Mouse (Mus musculus): ENCODE results near the gene Fcgr3. TPM values are rescaled to one million over a fixed set of nuclear protein-coding genes. Genes with fewer than 3 reads are reported as not detected.
"Not testable (repeated sequence)": the region's sequence is repeated elsewhere in the genome, so short reads cannot be mapped to it uniquely, and the experiment has no call there.

Gene Fcgr3
- 4.5 and 5.3 TPM in 2 replicates for polyA plus RNA-seq (2016; fragmentation: Nextera tagmentation; extraction: Ambion mirVana)

DNA sequence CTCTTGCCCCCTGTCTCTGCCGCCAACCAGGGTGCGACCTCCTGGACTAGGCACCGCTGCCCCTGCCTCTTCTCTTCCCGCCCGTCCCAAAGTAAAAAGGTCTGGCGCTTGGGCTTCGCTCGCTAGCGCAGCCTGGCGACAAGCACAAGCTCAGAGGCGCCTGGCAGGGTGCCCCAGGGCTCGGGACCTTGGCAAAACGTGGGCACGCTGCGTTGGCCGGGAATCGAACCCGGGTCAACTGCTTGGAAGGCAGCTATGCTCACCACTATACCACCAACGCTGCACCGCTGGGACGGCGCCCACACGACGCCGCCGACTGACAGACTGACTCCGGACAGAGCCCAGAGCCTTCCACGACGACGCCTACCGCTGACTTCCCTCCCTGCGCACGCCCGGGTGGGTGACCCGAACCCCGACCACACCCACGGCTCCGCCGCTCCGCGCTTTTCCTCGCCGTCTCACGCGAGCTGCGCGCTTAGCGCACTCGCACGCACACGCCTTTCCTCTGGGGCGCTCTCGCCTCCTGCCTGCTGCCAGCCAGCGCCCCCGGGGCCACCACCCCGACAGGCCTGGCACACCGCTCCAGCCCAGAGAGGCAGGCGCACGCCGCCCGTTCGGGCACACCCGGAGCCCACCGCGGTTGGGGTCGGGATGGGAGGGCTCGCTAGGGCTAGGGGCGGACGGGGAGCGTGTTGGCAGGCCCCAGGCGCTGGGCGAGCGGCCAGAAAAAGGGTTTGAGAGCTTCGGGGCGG is at the start of gene Fcgr3:
Fcgr3 (minus strand) TSS at position 445 of the 752 bp plus-strand sequence.
- H3K4me1 ChIP-seq (replicated peaks); H3K36me3 ChIP-seq; H3K27ac ChIP-seq; H3K9me3 ChIP-seq: not testable (repeated sequence)
- Histone ChIP-seq H3K27me3 (peaks cover 49% of the 10 kb centered on the region), H3K9ac (replicated peaks) (peak within 1 kb of the TSS; percentile 31), H3K4me3 (replicated peaks) (peak within 1 kb of the TSS; percentile 41), H3K4me2 (peak within 1 kb of the TSS; percentile 53)
- 1% methylated on average over 44 of the region's 75 CpGs for WGBS
- ATAC-seq (ENCODE audit: insufficient number of reproducible peaks, insufficient read depth, low FRiP score, low TSS enrichment, low read depth), result peak; percentile 39

DNA sequence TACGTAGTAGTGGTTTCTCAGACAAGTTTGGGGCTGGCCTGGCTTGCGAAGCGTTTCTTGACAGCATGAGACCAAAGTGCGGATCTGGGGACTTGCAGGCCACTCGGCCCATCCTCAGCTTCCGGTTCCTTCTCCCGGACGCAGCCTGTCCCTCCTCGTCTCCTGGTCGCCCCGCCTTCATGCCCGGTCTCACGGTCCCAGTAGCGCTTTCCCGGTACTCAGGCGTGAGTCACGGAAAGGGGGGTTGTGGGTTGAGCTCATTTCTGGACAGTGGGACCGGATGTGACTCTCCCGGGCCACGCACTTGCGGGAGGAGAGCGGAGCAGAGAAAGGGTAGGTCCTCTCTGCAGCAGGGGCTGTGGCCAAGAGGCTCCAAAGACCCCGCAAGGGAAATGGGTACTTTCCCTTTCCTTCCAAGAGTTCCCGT is 49.2 kb upstream of the Fcgr3 start, which contains the start of gene Cfap126:
Cfap126 (plus strand) TSS at position 46 of the 427 bp plus-strand sequence.
- Histone ChIP-seq H3K9me3 (no peaks in the 10 kb centered on the region), H3K4me3 (replicated peaks) (peak within 1 kb of the TSS; percentile 57), H3K27ac (peak within 1 kb of the TSS; percentile 82), H3K4me1 (replicated peaks) (peaks cover 9% of the 10 kb centered on the region), H3K36me3 (no peaks in the 10 kb centered on the region), H3K27me3 (no peaks in the 10 kb centered on the region), H3K9ac (replicated peaks) (peak within 1 kb of the TSS; percentile 67), H3K4me2 (peak within 1 kb of the TSS; percentile 73)
- ATAC-seq (ENCODE audit: insufficient number of reproducible peaks, insufficient read depth, low FRiP score, low TSS enrichment, low read depth), result 0 out of 2 replicates have a peak, but pooled peaks have one; percentile 16
- under 1% methylated on average over 24 of the region's 24 CpGs for WGBS

DNA sequence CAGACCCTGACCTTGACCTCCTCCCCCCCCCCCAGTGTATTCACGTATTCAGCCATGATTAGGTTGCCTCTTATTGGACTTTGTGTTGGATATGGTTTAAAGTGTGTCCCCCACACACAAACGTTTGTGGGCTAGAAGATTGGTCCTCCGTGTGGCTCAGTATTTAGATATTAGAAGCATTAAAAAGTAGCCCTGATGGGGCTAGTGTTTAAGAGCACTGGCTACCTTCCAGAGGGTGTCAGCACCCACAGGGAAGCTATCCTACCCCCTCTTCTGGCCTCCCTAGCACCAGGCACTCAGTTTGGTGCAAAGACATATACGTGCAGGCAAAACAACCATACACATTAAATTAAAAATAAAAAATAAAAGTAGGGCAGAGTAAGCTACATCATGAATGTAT is 48.3 kb upstream of the Fcgr3 start:
- 78% methylated on average over 4 of the region's 4 CpGs for WGBS
- no peak overlapping the region for H3K9ac ChIP-seq (replicated peaks)
- no peaks in the 10 kb centered on the region for H3K27me3 ChIP-seq
- H3K4me2 ChIP-seq, result no peak overlapping the region
- ATAC-seq (ENCODE audit: insufficient number of reproducible peaks, insufficient read depth, low FRiP score, low TSS enrichment, low read depth), result no peak
- no peak overlapping the region for H3K27ac ChIP-seq
- H3K36me3 ChIP-seq, result no peaks in the 10 kb centered on the region
- H3K4me1 ChIP-seq (replicated peaks), result peaks cover 9% of the 10 kb centered on the region
- no peak overlapping the region for H3K4me3 ChIP-seq (replicated peaks)
- H3K9me3 ChIP-seq, result no peaks in the 10 kb centered on the region

DNA sequence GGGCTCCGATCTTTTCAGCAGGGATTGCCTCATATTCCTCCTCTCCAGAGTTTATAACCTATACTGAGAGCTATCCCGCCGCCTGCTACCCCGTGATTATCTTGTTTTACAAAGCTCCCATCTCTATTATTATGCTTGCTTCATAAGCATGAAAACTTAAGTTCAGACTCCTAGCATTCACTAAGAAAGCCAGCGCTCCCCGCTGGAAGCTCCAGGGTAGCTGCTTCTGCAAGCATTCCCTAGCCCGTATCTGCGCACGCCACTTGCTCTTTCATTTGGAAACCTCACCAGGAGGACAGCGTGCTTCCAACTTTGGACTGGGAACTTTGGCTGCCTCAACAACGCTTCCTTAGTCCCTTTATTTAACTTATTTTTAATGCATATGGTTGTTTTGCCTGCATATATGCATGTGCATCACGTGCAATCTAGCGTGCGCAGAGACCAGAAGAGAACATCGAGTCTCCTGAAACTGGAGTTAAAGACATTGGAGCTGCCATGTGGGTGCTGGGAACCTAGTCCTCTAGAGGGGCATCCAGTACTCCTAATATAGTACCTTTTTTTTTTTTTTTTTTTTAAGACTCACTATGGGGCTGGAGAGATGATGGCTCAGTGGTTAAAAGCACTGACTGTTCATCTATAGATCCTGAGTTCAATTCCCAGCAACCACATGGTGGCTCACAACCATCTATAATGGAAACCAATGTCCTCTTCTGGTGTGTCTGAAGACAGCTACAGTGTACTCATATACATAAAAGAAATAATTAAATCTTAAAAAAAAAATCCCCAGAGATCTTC is 47.2 kb upstream of the Fcgr3 start:
- Histone ChIP-seq H3K36me3 (no peaks in the 10 kb centered on the region), H3K4me1 (replicated peaks) (peaks cover 9% of the 10 kb centered on the region), H3K9ac (replicated peaks) (peak overlapping the region; percentile 57), H3K27ac (peak overlapping the region; percentile 84), H3K4me2 (peak overlapping the region; percentile 61), H3K4me3 (replicated peaks) (peak overlapping the region; percentile 54), H3K9me3 (no peaks in the 10 kb centered on the region), H3K27me3 (no peaks in the 10 kb centered on the region)
- no peak for ATAC-seq (ENCODE audit: insufficient number of reproducible peaks, insufficient read depth, low FRiP score, low TSS enrichment, low read depth)
- WGBS, result 4% methylated on average over 15 of the region's 15 CpGs

DNA sequence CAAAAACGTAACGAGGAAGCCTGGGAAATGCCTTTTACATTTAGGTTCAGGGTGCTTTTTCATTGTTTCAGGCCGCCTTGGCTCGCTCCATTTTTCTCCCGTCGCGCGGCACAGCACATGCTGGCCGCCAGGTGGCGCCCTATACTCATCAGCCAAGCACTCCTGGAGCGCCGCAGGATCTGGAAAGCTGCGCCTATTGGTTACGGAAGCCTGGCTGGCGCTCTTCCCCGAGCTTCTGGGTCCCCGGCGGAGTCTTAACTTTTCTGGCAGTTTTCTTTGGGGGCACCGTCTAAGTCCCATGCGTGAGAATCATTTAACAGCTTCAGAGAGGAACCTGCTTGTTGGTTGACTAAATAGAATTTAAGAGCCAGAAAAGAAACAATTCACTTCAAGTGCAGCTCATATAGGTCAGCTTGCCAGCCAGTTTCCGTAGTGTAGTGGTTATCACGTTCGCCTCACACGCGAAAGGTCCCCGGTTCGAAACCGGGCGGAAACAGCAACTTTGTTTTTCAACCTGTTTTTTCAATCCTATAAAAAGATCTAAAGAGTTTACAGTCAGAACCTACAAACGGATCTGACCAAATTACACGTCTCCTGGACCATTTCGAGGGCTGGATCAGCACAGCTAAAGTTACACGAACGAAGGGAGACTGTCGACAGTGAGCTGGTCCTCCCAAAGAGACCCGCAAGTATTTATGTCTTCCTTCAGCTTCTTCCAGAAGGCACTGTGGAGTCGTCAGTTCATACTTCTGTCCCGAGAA is 46.5 kb upstream of the Fcgr3 start:
- H3K9ac ChIP-seq (replicated peaks), result peak overlapping the region; percentile 62
- WGBS, result under 1% methylated on average over 38 of the region's 38 CpGs
- H3K36me3 ChIP-seq, result no peaks in the 10 kb centered on the region
- H3K4me3 ChIP-seq (replicated peaks), result peak overlapping the region; percentile 54
- H3K9me3 ChIP-seq, result no peaks in the 10 kb centered on the region
- H3K4me1 ChIP-seq (replicated peaks), result peaks cover 9% of the 10 kb centered on the region
- H3K27ac ChIP-seq, result peak overlapping the region; percentile 84
- peak overlapping the region; percentile 61 for H3K4me2 ChIP-seq
- H3K27me3 ChIP-seq, result no peaks in the 10 kb centered on the region
- ATAC-seq (ENCODE audit: insufficient number of reproducible peaks, insufficient read depth, low FRiP score, low TSS enrichment, low read depth), result peak; percentile 92

DNA sequence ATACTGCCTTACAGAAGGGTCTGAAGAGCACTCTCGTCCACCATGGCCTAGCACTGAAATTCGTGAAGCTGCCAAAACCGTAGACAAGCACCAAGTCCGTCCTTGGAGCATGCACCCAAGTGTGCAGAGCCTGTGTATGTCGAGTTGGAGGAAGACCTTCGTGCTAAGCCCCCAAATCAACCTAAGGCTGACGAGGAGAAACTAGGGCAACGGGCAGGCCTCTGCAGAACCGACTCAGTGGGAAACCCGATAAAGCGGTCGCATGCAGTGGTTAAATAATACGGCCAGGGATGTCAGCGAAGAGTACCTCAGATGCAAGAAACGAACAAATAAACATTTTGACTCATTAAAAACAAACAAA is 45.9 kb upstream of the Fcgr3 start:
- 0 out of 2 replicates have a peak, but pooled peaks have one; percentile 23 for ATAC-seq (ENCODE audit: insufficient number of reproducible peaks, insufficient read depth, low FRiP score, low TSS enrichment, low read depth)

DNA sequence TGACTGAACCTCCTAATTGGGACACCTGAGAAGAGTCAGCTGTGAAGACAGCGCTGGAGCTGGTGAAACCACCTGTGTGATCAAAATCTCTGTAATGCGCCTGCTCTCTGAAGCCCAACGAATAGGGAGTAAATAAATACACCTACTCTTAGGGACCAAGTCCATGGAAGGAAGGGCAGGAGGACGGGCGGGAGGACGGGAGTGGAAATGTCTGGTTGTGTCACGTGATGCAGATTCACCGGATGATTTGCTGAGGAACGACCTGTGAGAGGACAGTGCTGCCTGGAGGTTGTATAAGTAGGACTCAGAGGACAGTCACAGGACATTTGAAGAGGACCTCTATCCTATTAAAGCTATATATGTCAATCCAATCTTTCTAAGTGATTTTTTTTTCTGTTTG is 44.9 kb upstream of the Fcgr3 start:
- 39% methylated on average over 9 of the region's 9 CpGs for WGBS
- no peak overlapping the region for H3K4me3 ChIP-seq (replicated peaks)
- H3K4me2 ChIP-seq, result no peak overlapping the region
- peaks cover 9% of the 10 kb centered on the region for H3K4me1 ChIP-seq (replicated peaks)
- ATAC-seq (ENCODE audit: insufficient number of reproducible peaks, insufficient read depth, low FRiP score, low TSS enrichment, low read depth), result no peak
- H3K9me3 ChIP-seq, result no peaks in the 10 kb centered on the region
- H3K9ac ChIP-seq (replicated peaks), result no peak overlapping the region
- no peaks in the 10 kb centered on the region for H3K27me3 ChIP-seq
- H3K27ac ChIP-seq, result no peak overlapping the region
- no peaks in the 10 kb centered on the region for H3K36me3 ChIP-seq

More for the DNA sequence above, 45.9 kb upstream of the Fcgr3 start:
- 13% methylated on average over 15 of the region's 15 CpGs for WGBS
- Histone ChIP-seq H3K4me2 (peak overlapping the region; percentile 61), H3K4me3 (replicated peaks) (peak overlapping the region; percentile 54), H3K27ac (peak overlapping the region; percentile 84), H3K4me1 (replicated peaks) (peaks cover 9% of the 10 kb centered on the region), H3K9me3 (no peaks in the 10 kb centered on the region), H3K9ac (replicated peaks) (peak overlapping the region; percentile 62), H3K27me3 (no peaks in the 10 kb centered on the region), H3K36me3 (no peaks in the 10 kb centered on the region)

DNA sequence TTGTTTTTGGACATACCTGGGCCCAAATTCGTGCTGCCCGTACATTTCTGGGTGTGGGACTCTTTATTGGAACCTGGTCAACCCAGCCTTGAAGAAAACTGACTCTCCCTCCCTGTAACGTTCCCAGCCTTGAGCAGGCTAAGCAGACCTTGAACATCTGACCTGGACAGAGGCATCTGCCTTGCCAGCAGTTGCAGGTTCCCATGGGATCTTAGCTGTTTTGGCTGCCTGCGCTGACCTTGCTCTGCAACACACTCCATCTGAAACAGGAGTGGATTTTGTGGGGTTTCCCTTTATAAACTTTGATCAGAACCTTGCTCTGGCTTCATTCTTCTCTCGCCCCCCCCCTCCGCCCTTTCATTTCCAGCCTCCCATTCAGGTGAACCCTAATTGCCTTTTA is 40.5 kb upstream of the Fcgr3 start:
- H3K27me3 ChIP-seq, result no peaks in the 10 kb centered on the region
- no peak overlapping the region for H3K9ac ChIP-seq (replicated peaks)
- H3K9me3 ChIP-seq, result no peaks in the 10 kb centered on the region
- no peak overlapping the region for H3K27ac ChIP-seq
- H3K4me2 ChIP-seq, result no peak overlapping the region
- H3K36me3 ChIP-seq, result no peaks in the 10 kb centered on the region
- no peak for ATAC-seq (ENCODE audit: insufficient number of reproducible peaks, insufficient read depth, low FRiP score, low TSS enrichment, low read depth)
- no peak overlapping the region for H3K4me3 ChIP-seq (replicated peaks)
- H3K4me1 ChIP-seq (replicated peaks), result peaks cover 5% of the 10 kb centered on the region; the same call in 1 of the 2 replicates
- whole genome bisulfite sequencing, result 73% methylated on average over 6 of the region's 6 CpGs

DNA sequence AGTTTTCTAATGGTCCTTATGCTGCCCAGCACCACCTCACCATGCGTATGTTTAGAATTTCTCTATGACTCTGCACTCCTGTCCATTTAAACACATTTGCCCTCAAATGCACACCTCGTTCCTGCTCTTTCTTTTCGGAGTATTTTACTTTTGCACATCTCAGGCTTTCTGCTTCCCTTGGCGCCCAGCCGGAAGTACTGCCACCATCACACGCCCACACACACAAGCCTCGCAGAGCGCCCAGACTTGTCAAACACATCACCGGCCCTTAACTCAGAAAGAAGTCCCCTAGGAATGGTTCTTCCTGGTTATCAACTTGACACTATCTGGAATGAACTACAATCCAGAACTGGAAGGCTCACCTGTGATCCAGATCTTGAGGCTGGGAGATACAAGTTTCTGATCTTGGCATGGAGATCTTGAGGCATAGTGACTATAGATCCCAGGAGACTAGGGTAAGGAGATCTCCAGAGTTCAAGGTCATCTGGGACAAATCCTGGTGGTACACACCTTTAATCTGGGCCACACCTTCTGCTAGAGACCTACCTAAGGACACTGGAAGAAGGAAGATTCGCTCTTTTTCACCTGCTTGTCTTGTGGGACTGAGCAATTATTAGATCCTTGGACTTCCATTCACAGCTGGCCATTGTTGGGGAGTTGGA is 38.6 kb upstream of the Fcgr3 start:
- Histone ChIP-seq H3K27me3 (no peaks in the 10 kb centered on the region), H3K4me1 (replicated peaks) (0 out of 2 replicates have a peak, but pooled peaks cover 4% of the 10 kb centered on the region), H3K9ac (replicated peaks) (no peak overlapping the region; the same call in 1 of the 2 replicates), H3K36me3 (no peaks in the 10 kb centered on the region), H3K4me2 (peak overlapping the region; percentile 61), H3K9me3 (no peaks in the 10 kb centered on the region), H3K27ac (no peak overlapping the region), H3K4me3 (replicated peaks) (peak overlapping the region; percentile 65)
- ATAC-seq (ENCODE audit: insufficient number of reproducible peaks, insufficient read depth, low FRiP score, low TSS enrichment, low read depth), result 0 out of 2 replicates have a peak, but pooled peaks have one; percentile 5
- WGBS, result 9% methylated on average over 10 of the region's 10 CpGs

DNA sequence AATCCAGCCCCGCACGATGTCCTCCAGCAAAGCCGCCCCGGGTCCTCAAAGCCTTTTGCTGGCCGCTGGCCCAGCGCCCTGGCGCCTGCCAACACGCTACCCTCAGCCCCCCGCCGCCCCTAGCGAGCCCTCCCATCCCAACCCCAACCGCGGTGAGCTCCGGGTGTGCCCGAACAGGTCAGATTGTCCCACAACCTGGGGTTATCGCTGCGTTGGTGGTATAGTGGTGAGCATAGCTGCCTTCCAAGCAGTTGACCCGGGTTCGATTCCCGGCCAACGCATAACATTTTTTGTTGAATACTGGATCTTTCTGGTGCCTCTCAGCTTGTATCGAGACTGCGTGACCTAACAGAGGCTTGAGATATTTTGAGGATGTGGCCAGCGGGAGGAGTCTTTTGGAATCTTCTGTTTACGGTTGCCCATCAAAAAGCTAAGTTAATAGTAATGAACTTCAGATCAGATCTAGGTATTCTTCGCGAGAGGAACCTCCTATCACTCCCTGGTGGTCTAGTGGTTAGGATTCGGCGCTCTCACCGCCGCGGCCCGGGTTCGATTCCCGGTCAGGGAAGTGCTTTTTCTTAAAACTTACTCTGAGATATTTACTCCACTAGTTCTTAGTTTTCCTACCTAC is 37.9 kb upstream of the Fcgr3 start:
- peak; percentile 93 for ATAC-seq (ENCODE audit: insufficient number of reproducible peaks, insufficient read depth, low FRiP score, low TSS enrichment, low read depth)
- WGBS, result under 1% methylated on average over 35 of the region's 35 CpGs

More for the DNA sequence above, 37.9 kb upstream of the Fcgr3 start:
- 0 out of 2 replicates have a peak, but pooled peaks cover 4% of the 10 kb centered on the region for H3K4me1 ChIP-seq (replicated peaks)
- H3K9ac ChIP-seq (replicated peaks), result peak overlapping the region; percentile 57; the same call in 1 of the 2 replicates
- peak overlapping the region; percentile 61 for H3K4me2 ChIP-seq
- no peaks in the 10 kb centered on the region for H3K9me3 ChIP-seq
- no peaks in the 10 kb centered on the region for H3K36me3 ChIP-seq
- H3K27me3 ChIP-seq, result no peaks in the 10 kb centered on the region
- peak overlapping the region; percentile 50; the same call in 1 of the 2 replicates for H3K27ac ChIP-seq
- peak overlapping the region; percentile 65 for H3K4me3 ChIP-seq (replicated peaks)
